Mouse (Mus musculus): ENCODE data around the gene Rbm34.

DNA sequence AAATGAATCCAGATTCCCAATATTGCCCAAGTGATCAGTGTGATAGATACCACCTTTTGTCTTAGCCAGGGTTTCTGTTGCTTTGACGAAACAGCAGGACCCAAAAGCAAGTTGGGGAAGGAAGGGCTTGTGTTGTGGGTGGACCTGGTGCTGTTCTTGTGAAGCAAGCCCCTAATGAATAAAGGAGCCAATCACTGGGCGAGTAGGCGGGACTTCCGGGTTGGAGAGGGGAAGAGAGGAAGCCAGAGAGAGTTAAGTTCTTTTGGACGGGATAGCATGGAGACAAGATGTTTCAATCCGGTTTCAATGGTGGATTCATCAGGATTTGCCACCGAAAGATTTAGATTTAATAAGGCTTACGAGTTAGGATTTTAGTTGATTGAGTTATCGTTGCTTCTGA is 40.8 kb upstream of the Rbm34 start:
- TF ChIP-seq TAL1 (conservative IDR thresholded peaks at IDR 0.05; ENCODE audit: low read depth, low read length) (no peak), CTCF (IDR thresholded peaks at IDR 0.05; ENCODE audit: low read depth, low read length) (no peak)
